Mouse (Mus musculus): ENCODE results near the gene Srpr. TPM values are rescaled to one million over a fixed set of nuclear protein-coding genes. Genes with fewer than 3 reads are reported as not detected.

The Srpr gene
- 100 to 1,000 TPM in 1 of 2 experiments, 10 to 100 TPM in 1; 90.5 to 119 TPM for polyA plus RNA-seq (2017; shearing (Covaris generic))

- peak; percentile 81 for ATAC-seq
Measured at GRCm38 (mm10) chr9:35199772-35200471, at the start of gene Srpr, which contains the start of gene Tirap. Gene Srpr, plus strand, starts transcription at chr9:35200175. Gene Tirap, minus strand, starts transcription at chr9:35200291.

DNA sequence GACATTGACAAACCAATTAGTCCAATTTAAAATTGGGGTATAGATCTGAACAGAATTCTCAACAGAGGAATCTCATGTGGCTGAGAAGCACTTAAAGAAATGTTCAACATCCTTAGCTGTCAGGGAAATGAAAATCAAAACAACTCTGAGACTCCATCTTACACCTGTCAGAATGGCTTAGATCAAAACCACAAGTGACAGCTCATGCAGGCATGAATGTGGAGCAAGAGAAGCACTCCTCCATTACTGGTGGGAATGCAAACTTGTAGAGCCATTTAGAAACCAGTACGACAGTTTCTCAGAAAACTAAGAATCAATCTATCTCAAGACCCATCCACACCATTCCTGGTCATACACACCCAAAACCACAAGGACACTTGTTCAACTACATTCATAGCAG lies 47.1 kb upstream of the Srpr start:
- no peak for ATAC-seq

DNA sequence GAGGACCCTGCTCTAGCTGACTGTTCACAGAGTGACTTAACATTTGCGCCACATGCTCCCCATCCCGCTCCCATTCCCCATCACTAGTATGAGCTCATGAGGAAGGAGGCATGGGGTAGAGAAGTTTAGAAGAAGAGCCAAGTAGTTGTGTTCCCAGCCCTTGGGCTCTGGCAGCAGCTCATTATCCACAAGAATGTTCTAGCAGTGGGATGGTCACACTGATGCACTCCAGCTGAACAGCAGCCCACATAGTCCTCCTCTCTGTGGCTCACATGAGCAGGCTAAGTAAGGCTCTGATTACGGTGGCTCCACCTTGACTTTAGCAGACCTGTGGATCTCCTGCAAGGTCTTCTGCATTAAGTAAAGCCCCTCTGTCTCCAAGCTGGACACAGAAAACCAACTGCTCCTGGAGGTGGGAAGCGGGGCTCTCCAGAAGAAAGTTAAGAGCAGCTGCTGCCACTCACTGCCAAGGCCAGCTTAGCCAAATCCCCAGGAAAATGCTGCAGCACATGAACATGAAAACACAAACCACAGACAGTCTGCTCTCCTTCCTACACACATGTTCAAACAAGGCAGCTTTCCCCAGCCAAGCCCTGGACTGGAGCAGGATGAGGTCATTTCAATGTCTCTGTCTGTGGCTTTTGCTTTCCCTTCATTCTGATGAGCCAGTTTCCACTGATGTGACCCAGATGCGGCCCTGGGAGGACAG lies 43.8 kb upstream of the Srpr start:
- ATAC-seq: no peak

GRCm38 (mm10) chr9:35156862-35157261 lies 43.1 kb upstream of the Srpr start:
- no peak for ATAC-seq

DNA sequence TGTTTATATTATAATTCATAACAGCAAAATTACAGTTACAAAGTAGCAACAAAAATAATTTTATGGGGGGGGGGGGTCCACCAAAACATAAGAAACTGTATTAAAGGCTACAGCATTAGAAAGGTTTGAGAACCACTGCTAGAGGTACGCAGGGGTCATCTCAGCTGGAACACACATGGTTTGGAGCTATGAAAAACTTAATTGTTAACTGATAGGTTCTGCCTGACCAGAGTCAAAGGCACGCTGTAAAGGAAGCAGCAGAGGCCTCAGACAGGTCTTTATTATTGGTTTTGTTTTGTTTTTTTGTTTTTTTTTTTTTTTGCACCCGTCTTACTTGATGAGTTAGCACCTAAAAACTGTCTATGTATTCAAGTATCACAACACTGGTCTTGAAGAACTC lies 41.5 kb upstream of the Srpr start:
- no peak for ATAC-seq

DNA sequence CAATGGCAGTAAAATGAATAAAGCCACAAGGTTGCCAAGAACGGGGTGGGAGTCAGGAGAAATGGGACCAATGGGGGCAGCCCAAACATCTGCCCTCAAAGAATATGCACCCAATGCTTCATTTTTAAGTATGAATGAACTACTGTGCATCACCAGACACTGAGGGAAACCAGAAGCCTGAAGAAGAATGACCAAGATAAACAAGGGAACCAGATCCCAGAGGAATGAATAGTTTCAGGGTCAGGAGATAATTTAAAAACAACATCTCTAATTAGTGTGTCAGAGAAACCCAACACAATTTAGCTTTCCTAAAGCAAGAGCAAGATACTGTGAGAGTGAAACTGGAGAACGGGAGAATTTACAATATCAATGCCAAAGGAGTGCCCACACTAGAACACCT lies 39.3 kb upstream of the Srpr start:
- ATAC-seq: no peak

DNA sequence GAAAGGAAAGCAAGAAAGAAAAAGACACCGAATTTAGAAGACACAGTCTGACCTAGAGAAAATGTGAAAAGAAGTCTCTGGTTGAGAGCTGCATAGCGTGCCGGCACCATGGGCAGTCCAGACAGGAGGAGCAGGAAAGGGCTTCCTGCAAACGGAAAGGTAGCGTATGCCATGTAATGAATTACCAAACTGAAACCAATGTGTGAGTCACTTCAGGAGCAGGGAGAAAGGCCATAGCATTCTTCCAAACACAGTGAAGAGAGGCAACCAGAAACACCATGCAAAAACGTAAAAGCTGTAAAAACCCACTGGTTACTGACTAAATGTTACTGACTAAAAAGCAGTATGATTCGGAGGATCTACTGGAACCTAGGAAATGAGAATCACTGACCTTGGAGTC lies 38.3 kb upstream of the Srpr start:
- no peak for ATAC-seq

- ATAC-seq: peak; percentile 69
Measured at GRCm38 (mm10) chr9:35163011-35163690, 36.8 kb upstream of the Srpr start.

DNA sequence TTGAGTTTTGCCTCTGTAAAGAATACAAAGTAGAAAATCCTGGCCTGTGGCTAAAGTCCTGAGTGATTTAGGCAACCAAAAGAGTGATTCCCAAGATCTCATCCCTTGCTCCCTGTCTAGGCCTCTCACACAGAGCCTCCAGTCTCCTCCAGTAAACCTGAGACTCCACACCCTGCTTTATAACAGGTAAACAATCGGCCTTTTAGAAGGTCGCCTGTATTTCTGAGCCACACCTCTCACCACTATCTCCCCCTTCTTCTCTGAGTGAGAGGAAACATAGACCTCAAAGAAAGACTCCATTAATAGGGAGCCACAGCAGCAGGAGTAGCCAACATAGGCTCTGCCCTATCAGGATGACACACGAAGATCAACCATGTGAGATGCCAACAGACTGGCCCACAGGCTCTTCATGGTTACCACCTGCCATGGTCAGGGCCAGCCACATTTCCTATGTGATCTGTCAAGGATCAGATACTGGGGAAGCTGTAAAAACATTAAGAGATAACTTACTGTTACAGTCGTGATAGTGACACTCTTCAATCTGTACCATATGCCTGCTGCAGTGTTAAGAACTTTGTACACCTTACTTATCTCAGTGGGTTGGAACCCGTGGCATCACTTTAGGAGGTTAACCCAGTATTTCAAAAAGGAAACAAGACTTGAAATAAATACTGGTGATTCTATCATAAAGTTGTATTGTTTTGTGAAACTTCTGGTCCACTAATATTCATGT lies 35.7 kb upstream of the Srpr start:
- ATAC-seq: no peak

- peak; percentile 50 for ATAC-seq
Measured at GRCm38 (mm10) chr9:35166144-35166797, 33.7 kb upstream of the Srpr start.

DNA sequence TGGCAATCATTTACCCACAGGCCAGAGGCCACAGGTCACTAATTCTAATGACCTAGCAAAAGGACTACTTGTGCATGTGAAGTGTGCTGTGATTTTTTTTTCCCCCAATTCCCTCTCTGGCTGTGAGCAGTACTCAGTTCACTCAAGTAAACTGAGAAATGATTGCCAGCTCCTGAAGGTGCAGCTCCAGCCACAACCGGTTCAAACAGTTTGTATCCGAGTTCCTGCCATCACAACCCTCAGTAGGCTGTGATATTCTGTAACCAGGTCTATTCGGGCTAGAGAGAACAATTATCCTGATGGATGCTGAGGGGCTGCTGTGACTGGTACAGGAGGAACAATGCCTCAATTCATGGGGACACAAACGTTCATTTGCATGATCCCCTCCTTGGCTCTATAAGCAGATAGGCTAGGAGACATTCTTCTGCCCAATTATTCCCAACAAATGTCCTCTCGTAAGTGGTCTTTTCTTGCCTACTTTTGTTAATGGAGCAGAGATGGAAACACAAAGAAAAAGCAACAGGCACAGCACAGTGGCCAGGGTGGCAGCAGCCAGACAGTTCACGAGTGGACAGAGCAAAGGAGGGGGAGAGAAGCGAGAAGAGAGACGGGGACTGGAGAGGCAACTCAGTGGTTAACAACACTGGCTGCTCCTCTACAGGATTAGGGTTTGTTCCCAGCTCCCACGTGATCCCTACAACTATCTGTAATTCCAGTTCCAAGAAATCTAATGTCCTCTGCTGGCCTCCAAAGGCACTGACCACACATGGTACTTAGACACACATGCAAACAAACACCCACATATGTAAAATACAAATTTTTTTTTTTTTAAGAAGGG lies 33.0 kb upstream of the Srpr start:
- ATAC-seq: no peak

DNA sequence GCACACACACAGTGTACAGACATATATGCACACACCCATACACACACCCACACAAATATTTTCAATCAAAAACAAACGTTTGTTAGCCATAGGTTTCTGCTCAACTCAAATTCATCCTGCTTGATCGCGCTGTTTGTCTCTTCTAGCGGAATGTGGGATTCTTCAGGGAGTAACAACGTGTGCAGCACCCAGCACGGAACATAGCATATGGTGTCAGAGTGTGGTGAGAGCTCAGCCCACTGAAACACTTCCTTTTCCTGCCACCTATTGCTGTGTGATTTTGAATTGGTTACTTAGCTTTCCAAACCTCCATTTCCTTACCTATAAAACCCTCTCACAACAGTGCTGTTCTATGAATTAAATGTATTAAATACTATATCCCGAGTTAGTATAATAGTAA lies 29.9 kb upstream of the Srpr start:
- ATAC-seq: no peak

- no peak for ATAC-seq
Measured at GRCm38 (mm10) chr9:35173331-35173730, 26.6 kb upstream of the Srpr start.

DNA sequence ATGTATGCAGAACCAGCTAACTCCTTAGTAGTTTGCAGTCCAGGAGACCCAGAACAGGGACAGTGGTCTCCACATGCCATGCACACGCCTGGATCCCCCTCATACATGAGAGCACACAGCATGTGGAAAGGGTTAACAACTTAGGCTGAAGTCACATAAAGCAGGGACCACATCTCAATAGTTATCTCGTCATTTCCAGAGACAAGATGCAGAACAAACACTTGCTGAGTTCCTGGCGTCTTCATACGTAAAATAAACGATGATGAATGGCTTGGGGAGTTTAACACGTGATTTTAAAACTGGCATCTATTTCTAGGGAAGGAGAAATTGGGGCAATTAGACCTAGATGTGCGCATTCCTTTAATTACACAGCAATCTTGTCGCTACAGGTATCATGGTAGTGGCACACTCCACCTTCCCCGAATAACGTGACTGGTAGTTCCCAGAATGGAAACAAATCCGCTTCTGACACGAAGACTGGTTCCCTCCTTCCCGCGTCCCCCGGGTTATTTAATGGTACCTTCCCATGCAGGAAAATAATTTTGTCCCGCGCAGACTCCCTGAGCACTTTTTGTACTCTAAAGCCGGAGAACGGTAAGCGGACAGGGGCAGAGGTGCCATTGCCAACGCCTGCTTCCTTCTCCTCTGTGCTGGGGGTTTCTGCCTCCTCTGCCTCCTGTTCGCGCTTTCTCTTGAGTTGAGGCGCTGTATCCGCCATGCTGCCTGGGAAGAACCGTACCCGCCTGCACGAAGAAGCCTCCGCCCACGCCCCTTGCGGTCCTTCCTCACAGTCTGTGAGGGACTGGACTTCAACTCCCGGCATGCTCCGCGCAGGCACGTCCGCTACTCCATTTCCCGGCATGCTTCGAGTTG lies 24.5 kb upstream of the Srpr start, which contains the start of gene Dcps:
Gene Dcps (minus strand): TSS at position 811 of the 873 bp plus-strand sequence.
- peak; percentile 99 for ATAC-seq

GRCm38 (mm10) chr9:35176124-35176659 lies 23.8 kb upstream of the Srpr start:
- ATAC-seq: no peak

GRCm38 (mm10) chr9:35182832-35183231 lies 17.1 kb upstream of the Srpr start:
- ATAC-seq: no peak

- ATAC-seq: no peak
Measured at GRCm38 (mm10) chr9:35183359-35183758, 16.6 kb upstream of the Srpr start.

- no peak for ATAC-seq
Measured at GRCm38 (mm10) chr9:35186430-35186829, 13.5 kb upstream of the Srpr start.

DNA sequence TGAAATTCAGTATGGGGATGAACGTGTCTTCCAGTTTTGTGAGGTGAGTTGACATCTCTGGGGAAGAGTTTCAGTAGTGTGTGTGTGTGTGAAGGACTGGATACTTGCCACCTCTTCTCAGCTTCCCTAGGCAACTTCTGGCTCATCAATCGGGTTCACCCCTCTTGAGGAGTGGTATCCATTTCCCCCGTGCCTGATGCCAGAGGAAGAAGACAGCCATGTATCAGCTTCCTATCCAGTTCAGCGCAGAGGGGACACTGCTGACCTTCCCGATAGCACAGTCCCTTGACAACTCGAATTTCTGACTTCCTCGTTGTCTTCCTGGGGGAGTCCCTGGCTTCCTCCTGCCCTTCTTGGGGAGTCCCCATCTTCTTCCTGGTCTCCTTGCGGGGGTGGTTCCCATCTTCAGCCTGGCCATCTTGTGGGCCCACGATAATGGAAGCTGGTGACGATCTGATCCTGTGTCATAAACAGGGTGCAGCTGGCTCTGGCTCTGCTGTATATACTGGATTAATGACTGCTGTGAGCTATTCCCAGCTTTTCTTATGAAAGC lies 12.5 kb upstream of the Srpr start:
- no peak for ATAC-seq

- ATAC-seq: no peak
Measured at GRCm38 (mm10) chr9:35188700-35189099, 11.3 kb upstream of the Srpr start.

Measured in CD4-positive, CD25-positive, alpha-beta regulatory T cell, adult 4 months (primary cell).